Mouse (Mus musculus) G1E (cell line): ENCODE measurements around the gene Sap30bp.

Experiments
- CTCF ChIP-seq: IDR thresholded peaks from 2 replicates; pipeline ENCODE4 v1.5.1; 2012; ENCODE audit warnings: low read depth, low read length, inconsistent platforms, mixed read lengths
- GATA1 ChIP-seq: IDR thresholded peaks from 2 replicates; pipeline ENCODE4 v1.6.1; 2012; ENCODE audit warnings: borderline replicate concordance, low read length, inconsistent platforms, mixed read lengths
- GATA2 ChIP-seq: IDR thresholded peaks from 2 replicates; pipeline ENCODE4 v1.6.1; 2012; ENCODE audit warnings: low read depth, low read length, inconsistent platforms, borderline replicate concordance
- POLR2AphosphoS5 ChIP-seq: IDR thresholded peaks from 2 replicates; pipeline ENCODE4 v1.6.1; 2012; ENCODE audit warnings: low read depth, low read length, inconsistent platforms; ENCODE audit not compliant: insufficient replicate concordance
- TAL1 ChIP-seq: conservative IDR thresholded peaks from 2 replicates; pipeline ENCODE4 v1.6.1; 2012; ENCODE audit warnings: low read depth, low read length, inconsistent platforms, mixed read lengths

GRCm38 (mm10) chr11:115950719-115951118 lies 17.6 kb downstream of the Sap30bp start:
- no peak for TF ChIP-seq CTCF
- TF ChIP-seq GATA1 = no peak
- no peak for TF ChIP-seq POLR2AphosphoS5
- TF ChIP-seq TAL1 = no peak
- no peak for TF ChIP-seq GATA2
